In the genomic region with DNA sequence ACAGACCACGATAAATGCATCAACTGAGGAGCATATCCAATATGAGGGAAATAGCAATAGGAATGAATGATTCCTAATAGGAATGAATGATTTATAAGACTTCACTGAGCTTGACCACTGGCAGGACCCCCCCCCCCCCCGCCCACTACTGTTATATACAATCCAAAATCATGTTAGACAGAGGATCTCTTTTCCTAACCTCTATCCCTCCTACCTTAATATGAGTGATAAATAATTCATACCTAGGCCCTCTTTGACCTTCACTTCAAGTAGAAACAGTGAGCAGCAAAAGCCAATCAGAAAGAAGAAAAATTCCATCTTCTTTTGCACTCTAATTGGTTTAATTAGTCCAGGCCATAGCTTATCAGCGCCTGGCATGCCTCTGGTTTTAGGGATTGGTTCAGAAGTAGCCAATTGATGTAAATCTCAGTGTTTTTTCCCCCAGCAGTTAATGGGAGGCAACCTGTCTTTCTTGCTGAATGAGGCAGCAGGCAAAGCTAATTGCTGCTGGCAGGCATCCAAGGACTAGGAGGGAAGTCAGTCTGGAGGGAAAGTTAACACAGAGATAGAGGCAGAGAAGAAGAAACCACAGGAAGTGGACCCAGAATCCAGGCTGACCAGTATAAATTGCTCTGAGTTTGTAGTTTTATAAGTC, we compare ENCODE assay signal across 10 mouse cellular contexts.
DNase-seq lines count a peak whose midpoint lies in the region; ATAC-seq and TF ChIP-seq lines count a peak whose summit lies in the region.
"Had no signal": no experiment of that assay in that cellular context is flagged by ENCODE, and none has a peak within 500 bp of the region (broad histone marks: within the 10 kb centered on the region; RNA-seq: fewer than 3 reads in every experiment).

No protein-coding gene starts in this region.

- TF ChIP-seq POLR2A in MEL (IDR thresholded peaks at IDR 0.05; ENCODE audit: control insufficient read depth in 1 of 2, insufficient read depth in 1 of 2, low read depth in 1 of 2, low read length in 2 of 2, poor library complexity in 1 of 2) = no peak
- no peak for TF ChIP-seq POLR2A in thymus, adult 2 months (IDR thresholded peaks at IDR 0.05; ENCODE audit: control insufficient read depth, extremely low read depth, insufficient read depth, low read length, poor library complexity)

- H3K4me2 ChIP-seq in heart, embryonic 13.5 days = no peak overlapping the region
- H3K4me2 ChIP-seq in hindbrain, embryonic 16.5 days (ENCODE audit: low read length) = no peak overlapping the region

- no peak for TF ChIP-seq CTCF in MEL (IDR thresholded peaks at IDR 0.05 in 2 of 3, conservative IDR thresholded peaks at IDR 0.05 in 1 of 3; ENCODE audit: control insufficient read depth in 1 of 3, insufficient read depth in 1 of 3, low read depth in 2 of 3, low read length in 3 of 3, poor library complexity in 1 of 3, severe bottlenecking in 1 of 3)
- no peak for TF ChIP-seq CTCF in thymus, adult 2 months (IDR thresholded peaks at IDR 0.05; ENCODE audit: borderline replicate concordance, control insufficient read depth, extremely low read depth, insufficient read depth, low read length, poor library complexity)

- H3K4me3 ChIP-seq in heart, embryonic 13.5 days = no peak overlapping the region
- H3K4me3 ChIP-seq in MEL (ENCODE audit: control insufficient read depth in 1 of 2, insufficient read depth in 1 of 2, low read depth in 2 of 2, low read length in 2 of 2) = no peak overlapping the region
- no peak overlapping the region for H3K4me3 ChIP-seq in hindbrain, embryonic 16.5 days (ENCODE audit: low read length)
- no peak overlapping the region for H3K4me3 ChIP-seq in thymus, adult 2 months (ENCODE audit: control insufficient read depth, insufficient read depth, low read length)
- H3K4me3 ChIP-seq: megakaryocyte, embryonic 14.5 days had no signal

- TF ChIP-seq RAD21 in MEL (IDR thresholded peaks at IDR 0.05; ENCODE audit: low read depth, low read length) = no peak

- peak overlapping the region; percentile 26; the same call in 1 of the 2 replicates for H3K27ac ChIP-seq in heart, embryonic 13.5 days (replicated peaks)
- H3K27ac ChIP-seq in MEL (ENCODE audit: control insufficient read depth, low read depth, low read length) = no peak overlapping the region
- H3K27ac ChIP-seq in hindbrain, embryonic 16.5 days (ENCODE audit: low read depth, low read length) = no peak overlapping the region
- no peak overlapping the region for H3K27ac ChIP-seq in thymus, adult 2 months (ENCODE audit: control insufficient read depth, insufficient read depth, low read length)

- no peak for DNase-seq in heart, adult 9 months (ENCODE audit: low spot score in 2 of 2)
- peak; percentile 81 for DNase-seq in MEL (ENCODE audit: low read depth, low spot score)
- DNase-seq in left cerebral cortex, postnatal 14 days (ENCODE audit: low spot score in 2 of 2) = peak; percentile 9 to 64
- peak; percentile 79 to 80 for DNase-seq in right cerebral cortex, postnatal 10 days (ENCODE audit: low spot score in 2 of 2)
- no peak for DNase-seq in thymus, adult 2 months

- ATAC-seq in heart, embryonic 13.5 days (ENCODE audit: extremely low read depth, insufficient number of reproducible peaks, low FRiP score, low TSS enrichment) = no peak
- peak; percentile 95 for ATAC-seq in common myeloid progenitor, adult 5-6 weeks (replicated peaks; ENCODE audit: low read depth, poor library complexity, severe bottlenecking)
- ATAC-seq in hindbrain, embryonic 16.5 days = peak; percentile 86

- intact Hi-C loops in left cerebral cortex, postnatal 14 days (cut with DNase I) = no loop called here

- no peaks in the 10 kb centered on the region for H3K36me3 ChIP-seq in heart, embryonic 13.5 days
- H3K36me3 ChIP-seq in MEL (ENCODE audit: control insufficient read depth in 1 of 2, insufficient read depth in 2 of 2, low read length in 2 of 2) = peaks cover 0 to 6% of the 10 kb centered on the region in 2 experiments; a peak in 2 of 4 replicates
- H3K36me3 ChIP-seq in hindbrain, embryonic 16.5 days (ENCODE audit: control insufficient read depth, insufficient read depth, low read length) = no peaks in the 10 kb centered on the region
- no peaks in the 10 kb centered on the region for H3K36me3 ChIP-seq in thymus, adult 2 months (ENCODE audit: control insufficient read depth, insufficient read depth, low read length)
- H3K36me3 ChIP-seq: G1E had no signal

- H3K79me2 ChIP-seq in MEL (ENCODE audit: control insufficient read depth, insufficient read depth, low read length, poor library complexity) = no peaks in the 10 kb centered on the region

- 76% methylated on average over 3 of the region's 3 CpGs for WGBS in heart, embryonic 13.5 days
- 61% methylated on average over 3 of the region's 3 CpGs for WGBS in hindbrain, embryonic 16.5 days
- WGBS in thymus, adult 2 months = 83% methylated on average over 3 of the region's 3 CpGs

- TF ChIP-seq EP300 in MEL (IDR thresholded peaks at IDR 0.05; ENCODE audit: low read depth in 1 of 2, low read length in 2 of 2) = peak; percentile 49 to 66

- no peak overlapping the region for H3K9ac ChIP-seq in heart, embryonic 13.5 days
- H3K9ac ChIP-seq in MEL (ENCODE audit: control insufficient read depth, low read depth, low read length, poor library complexity, severe bottlenecking) = no peak overlapping the region
- H3K9ac ChIP-seq in hindbrain, embryonic 16.5 days (ENCODE audit: low read depth, low read length) = no peak overlapping the region

- H3K27me3 ChIP-seq in heart, embryonic 13.5 days (replicated peaks) = no peaks in the 10 kb centered on the region
- H3K27me3 ChIP-seq in MEL (ENCODE audit: control insufficient read depth in 1 of 2, insufficient read depth in 2 of 2, low read length in 2 of 2) = no peaks in the 10 kb centered on the region
- H3K27me3 ChIP-seq in hindbrain, embryonic 16.5 days (replicated peaks; ENCODE audit: control insufficient read depth, insufficient read depth, low read length) = no peaks in the 10 kb centered on the region
- no peaks in the 10 kb centered on the region for H3K27me3 ChIP-seq in thymus, adult 2 months (ENCODE audit: control insufficient read depth, insufficient read depth, low read length)

- peaks cover 20% of the 10 kb centered on the region for H3K4me1 ChIP-seq in heart, embryonic 13.5 days
- peaks cover 0 to 7% of the 10 kb centered on the region in 2 experiments; a peak in 2 of 4 replicates for H3K4me1 ChIP-seq in MEL (ENCODE audit: control insufficient read depth in 1 of 2, insufficient read depth in 2 of 2, low read length in 2 of 2)
- H3K4me1 ChIP-seq in hindbrain, embryonic 16.5 days (ENCODE audit: control insufficient read depth, insufficient read depth, low read depth, low read length) = no peaks in the 10 kb centered on the region
- no peaks in the 10 kb centered on the region for H3K4me1 ChIP-seq in thymus, adult 2 months (replicated peaks; ENCODE audit: control insufficient read depth, insufficient read depth, low read length)

- H3K9me3 ChIP-seq in heart, embryonic 13.5 days = no peaks in the 10 kb centered on the region
- no peaks in the 10 kb centered on the region for H3K9me3 ChIP-seq in MEL (replicated peaks; ENCODE audit: insufficient read depth, low read length)
- no peaks in the 10 kb centered on the region for H3K9me3 ChIP-seq in hindbrain, embryonic 16.5 days (ENCODE audit: control insufficient read depth, low read length)
- H3K9me3 ChIP-seq: G1E; megakaryocyte, embryonic 14.5 days had no signal

TF ChIP-seq in MEL, 35 proteins besides CTCF, POLR2A, EP300 and RAD21:
- TF ChIP-seq TCF12 (IDR thresholded peaks at IDR 0.05; ENCODE audit: low read depth, low read length) = 0 out of 2 replicates have a peak, but pooled peaks have one; percentile 17
- TF ChIP-seq RCOR1 (IDR thresholded peaks at IDR 0.05; ENCODE audit: low read depth, low read length) = peak; percentile 46
- TF ChIP-seq CHD1 (IDR thresholded peaks at IDR 0.05; ENCODE audit: low read depth, low read length) = no peak

Comparison
In these comparisons a context has a peak if more than half of its experiments do, and no peak if none do; other contexts are left out.
1. DNase-seq: peak in MEL (single experiment), left cerebral cortex, postnatal 14 days (2 of 2) and right cerebral cortex, postnatal 10 days (2 of 2); none in heart, adult 9 months (0 of 2) and thymus, adult 2 months (single experiment).